Mouse (Mus musculus) cerebellum, postnatal 14 days (tissue): ENCODE measurements around the gene Tab1.

ENCODE experiments used
- DNase-seq, 2 experiments: peaks; one replicate each; pipeline ENCODE4 v3.0.0; 2021; ENCODE audit warnings: mixed read lengths in 2 of 2

Gene Tab1

DNA sequence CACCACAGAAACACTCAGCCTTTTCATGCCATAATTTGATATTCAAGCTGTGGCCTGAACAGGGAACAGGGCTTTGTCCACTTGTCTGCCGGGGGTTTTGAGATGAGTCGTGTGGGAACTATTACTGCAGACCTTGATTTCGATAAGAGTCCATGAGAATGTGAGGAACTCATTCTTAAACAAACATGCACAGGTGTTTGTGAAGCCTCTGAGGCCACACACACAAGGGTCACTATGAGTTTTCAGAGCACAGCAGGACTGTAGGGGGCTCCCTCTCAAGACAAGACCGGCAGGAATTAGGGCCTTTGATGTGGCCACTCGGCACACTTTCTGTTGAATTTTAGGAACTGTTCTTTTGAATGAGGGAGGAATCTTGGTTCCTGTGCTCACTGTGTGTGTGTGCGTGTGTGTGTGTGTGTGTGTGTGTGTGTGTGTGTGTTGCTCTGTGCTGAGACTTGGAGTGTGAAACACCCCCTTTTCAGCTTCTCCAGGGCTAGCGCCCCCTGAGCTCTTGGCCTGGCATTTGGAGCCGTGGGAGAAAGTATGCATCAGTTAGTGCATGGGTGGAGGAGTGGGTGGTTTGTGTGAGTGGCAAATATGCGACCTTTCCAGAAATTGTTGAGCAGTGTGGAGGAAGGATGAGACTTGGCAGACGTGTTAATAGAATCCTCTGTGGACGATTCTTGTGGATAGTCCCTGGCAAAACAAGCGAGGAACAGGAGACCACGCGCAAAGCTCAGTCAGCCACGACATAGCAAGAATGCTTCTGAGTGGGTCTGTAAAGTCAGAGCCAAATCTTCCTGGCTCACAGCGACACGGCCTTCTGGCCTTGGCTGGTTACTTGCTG lies 5.2 kb downstream of the Tab1 start:
- peak; percentile 44 to 57 for DNase-seq

DNA sequence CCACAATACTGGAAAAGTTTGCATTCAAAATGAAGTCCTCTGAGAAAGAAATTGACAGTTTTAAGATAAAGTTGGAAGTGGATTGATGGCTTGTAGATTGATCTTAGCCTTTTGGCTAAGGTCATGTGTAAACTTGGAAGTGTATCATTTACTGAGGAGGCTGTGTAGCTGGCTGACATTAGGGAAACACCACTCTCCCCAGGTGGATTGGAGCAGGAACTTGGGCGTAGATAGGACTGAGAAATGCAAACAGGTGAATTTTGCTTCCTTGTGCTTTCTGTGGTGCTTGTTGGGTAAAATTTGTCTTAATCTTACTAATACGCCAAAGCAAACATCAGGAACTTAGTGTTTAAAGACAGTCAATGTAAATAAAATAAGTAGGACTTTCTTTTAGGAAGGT lies 7.4 kb downstream of the Tab1 start:
- no peak for DNase-seq

GRCm38 (mm10) chr15:80140878-80141277 lies 8.0 kb downstream of the Tab1 start:
- DNase-seq, result no peak

- peak in 1 of 2 experiments; percentile 55 for DNase-seq
Observed at GRCm38 (mm10) chr15:80142130-80142529, 9.2 kb downstream of the Tab1 start.

GRCm38 (mm10) chr15:80143760-80144159 lies 10.8 kb downstream of the Tab1 start:
- no peak for DNase-seq

DNA sequence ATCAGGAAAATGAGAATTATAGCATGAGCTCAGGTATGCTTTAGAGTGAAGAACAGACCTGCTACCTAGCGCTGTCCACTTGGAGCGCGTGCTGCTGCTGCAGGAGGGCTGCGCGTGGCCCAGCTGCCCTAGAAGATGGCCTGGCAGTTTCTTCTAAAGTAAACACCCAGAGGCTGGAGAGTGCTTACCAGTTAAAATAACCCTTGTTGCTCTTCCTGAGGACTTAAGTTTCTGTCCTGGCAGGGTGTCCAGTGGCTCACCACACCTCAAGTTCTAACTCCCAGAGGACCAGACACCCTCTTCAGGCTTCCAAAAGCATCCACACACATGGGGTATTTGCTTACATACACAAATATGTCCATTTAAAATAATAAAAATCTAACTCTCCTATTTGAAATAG lies 12.5 kb downstream of the Tab1 start:
- no peak for DNase-seq

DNA sequence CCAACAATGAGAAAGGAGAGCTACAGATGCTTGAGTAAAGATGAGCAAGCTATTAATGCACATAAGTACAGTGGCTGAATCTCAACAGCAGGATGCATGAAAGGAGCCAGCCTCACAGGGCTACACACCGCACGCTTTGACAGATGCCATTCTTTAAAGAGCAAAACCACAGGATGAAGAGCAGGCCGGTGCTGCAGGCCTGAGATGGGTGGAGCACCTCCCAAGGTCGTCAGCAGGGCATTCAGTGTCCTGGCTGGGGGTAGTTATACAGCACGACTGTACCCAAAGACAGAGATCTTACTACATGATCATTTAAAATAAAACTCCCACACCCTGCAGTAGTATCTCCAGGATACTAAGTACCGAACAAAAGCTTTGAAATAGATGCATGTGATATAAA lies 13.2 kb downstream of the Tab1 start:
- DNase-seq, result no peak

GRCm38 (mm10) chr15:80147090-80147489 lies 14.2 kb downstream of the Tab1 start:
- no peak for DNase-seq

DNA sequence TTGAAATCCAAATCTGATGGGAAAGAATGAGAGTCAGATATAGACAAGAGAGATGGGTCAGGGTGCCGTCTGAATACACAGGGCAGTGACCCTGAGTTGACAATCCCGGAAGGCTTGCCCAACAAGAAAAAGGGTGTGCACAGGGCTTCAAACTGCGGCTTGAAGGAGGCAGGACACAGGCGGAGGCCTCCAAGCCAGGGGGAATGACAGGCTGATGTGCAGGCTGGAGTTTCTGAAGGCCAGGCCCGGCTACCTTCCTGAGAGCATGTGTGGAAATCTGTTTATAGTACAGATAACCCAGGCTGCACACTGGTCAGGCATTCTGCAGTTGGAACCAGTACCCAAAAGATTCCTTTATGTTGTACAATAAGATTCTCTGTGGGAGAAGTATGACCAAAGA lies 14.6 kb downstream of the Tab1 start:
- no peak for DNase-seq

DNA sequence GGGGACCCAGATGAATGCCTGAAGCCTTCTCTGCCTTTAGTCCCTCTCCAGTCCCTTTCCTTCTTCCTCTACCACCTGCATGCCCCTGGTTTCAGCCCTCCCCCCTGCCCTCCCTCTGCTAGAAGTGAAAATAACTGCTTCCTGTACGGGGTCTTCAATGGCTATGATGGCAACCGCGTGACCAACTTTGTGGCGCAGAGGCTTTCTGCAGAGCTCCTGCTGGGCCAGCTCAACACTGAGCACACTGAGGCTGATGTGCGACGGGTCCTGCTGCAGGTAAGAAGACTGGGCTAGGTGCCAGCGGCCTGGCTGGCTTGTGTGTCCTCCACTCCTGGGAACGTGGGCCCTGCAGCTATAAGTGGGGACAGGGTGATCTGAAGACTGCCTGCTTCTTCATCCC lies 15.6 kb downstream of the Tab1 start:
- no peak for DNase-seq

- DNase-seq, result no peak
Observed at GRCm38 (mm10) chr15:80149517-80149916, 16.6 kb downstream of the Tab1 start.

DNA sequence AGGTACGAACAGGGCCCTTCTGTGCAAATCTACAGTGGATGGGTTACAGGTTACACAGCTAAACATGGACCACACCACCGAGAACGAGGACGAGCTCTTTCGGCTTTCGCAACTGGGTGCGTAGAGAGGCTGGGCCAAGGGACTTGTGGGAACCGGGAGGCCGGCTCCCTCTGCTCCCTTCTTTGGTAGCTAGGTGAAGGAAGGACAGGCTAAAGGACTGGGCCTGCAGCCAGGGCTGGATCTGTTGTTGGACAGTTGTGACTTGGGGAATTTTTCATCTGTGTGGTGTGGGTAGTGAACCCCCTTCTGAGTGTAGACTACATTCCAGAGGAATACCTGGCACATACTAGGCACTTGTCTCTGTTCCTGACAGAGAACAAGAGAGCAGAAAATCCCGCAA lies 19.7 kb downstream of the Tab1 start:
- DNase-seq, result no peak

DNA sequence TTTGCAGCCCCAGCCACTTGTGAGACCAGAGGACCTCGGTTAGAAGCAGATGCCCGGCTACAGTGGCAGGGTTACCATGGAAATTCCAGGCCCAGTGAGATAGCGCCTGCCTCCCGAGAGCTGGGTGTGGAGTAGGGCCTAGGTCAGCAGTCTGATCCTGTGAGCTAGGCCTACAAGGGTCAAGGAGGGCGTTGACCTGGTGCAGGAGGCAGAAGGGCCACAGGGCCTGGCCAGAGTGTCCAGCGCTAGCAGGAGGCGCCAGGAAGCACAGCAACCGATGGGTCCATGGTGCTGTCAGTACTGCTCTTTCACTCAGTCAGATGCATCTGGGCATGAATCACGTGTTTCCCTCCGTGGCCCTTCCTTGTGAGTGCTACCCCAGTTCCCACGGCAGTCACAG lies 20.8 kb downstream of the Tab1 start:
- no peak for DNase-seq

DNA sequence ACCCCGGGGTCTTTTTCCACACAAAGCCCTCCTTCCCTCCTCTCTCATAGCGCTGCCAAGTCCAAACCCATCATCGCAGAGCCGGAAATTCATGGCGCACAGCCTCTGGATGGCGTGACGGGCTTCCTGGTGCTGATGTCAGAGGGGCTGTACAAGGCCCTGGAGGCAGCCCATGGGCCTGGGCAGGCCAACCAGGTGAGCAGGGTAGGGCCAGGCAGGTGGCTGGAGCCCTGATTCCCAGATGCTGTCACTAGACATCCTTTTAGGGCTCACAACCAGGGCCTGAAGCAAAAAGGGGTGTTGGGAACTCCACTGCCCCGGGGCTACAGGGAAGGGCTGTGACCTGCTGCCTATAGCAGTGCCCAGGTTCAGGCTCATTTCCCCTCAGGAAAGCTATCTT lies 22.8 kb downstream of the Tab1 start:
- no peak for DNase-seq

DNA sequence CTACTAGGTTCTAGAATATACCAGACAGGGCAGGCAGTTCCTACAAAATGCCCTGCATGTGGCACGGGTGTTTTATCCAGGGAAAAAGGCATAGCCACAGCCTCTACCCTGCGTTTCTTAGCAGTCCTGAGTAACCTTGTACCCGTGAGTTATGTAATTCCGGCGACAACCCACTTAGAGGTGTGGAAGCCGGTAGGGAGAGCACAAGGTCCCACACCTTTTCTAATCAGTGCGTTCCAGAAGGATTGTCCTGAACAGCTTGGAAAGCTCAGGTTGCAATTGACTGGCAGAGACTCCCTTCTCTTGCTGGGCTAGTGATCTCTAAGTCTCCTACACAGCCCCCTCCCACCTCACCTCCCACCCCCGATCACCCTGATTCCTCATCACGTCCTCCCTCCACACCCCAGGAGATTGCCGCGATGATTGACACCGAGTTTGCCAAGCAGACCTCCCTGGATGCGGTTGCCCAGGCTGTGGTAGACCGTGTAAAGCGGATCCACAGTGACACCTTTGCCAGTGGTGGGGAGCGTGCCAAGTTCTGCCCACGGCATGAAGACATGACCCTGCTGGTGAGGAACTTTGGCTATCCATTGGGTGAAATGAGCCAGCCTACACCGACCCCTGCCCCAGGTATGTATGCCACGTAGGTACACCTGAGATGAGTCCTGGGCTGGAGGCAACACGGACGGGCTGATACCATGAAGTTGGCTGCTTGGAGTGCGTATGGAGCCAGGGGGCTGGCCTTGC lies 24.4 kb downstream of the Tab1 start:
- DNase-seq, result peak; percentile 53 to 64

- DNase-seq, result peak in 1 of 2 experiments; percentile 12
Observed at GRCm38 (mm10) chr15:80158001-80158706, 25.2 kb downstream of the Tab1 start.

GRCm38 (mm10) chr15:80158707-80159090 lies 25.8 kb downstream of the Tab1 start:
- DNase-seq, result peak in 1 of 2 experiments; percentile 7

- peak in 1 of 2 experiments; percentile 12 for DNase-seq
Observed at GRCm38 (mm10) chr15:80159286-80159901, 26.5 kb downstream of the Tab1 start.

- peak in 1 of 2 experiments; percentile 25 for DNase-seq
Observed at GRCm38 (mm10) chr15:80160223-80160622, 27.3 kb downstream of the Tab1 start.

DNA sequence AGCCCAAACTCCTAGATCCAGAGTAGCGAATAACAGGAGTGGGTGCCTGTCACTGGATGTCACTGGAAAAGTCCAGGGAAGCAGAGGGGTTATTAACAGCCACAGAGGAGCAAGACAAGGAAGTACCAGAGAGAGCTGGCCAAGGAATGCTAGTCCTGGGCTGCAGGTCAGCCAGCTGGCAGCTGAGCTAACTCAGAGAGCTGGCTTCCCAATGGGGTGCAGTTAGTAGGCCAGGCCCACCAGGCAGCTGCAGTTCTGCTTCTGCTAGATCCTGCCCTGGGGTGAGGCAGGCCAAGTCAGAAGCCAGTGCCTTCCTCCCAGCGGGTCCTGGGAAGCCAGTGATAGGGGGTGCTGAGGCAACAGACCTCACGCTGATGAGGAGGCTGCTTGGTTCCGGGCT lies 27.8 kb downstream of the Tab1 start:
- DNase-seq, result peak; percentile 67 to 68

DNA sequence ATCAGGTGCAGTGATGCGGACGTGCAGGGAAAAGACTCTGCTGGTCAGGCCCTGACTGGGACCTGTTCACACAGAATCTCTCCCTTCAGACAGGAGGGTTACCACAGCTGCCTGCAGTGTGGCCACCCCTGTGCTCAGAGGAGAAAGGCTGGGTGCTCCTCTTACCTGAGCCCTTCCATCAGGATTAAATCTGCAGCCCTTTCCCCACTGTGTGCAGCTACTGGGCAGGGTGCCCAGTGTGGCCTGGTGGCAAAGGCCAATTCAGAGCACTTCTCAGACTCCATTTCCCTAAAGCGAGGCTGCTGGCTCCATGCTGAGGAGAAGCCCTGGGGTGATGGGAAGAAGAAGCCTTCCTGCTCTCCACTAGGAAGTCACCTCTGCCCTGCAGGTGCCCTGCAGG lies 28.3 kb downstream of the Tab1 start:
- DNase-seq, result peak; percentile 41 to 45

- DNase-seq, result peak; percentile 49 to 58
Observed at GRCm38 (mm10) chr15:80162401-80162964, 29.6 kb downstream of the Tab1 start.

DNA sequence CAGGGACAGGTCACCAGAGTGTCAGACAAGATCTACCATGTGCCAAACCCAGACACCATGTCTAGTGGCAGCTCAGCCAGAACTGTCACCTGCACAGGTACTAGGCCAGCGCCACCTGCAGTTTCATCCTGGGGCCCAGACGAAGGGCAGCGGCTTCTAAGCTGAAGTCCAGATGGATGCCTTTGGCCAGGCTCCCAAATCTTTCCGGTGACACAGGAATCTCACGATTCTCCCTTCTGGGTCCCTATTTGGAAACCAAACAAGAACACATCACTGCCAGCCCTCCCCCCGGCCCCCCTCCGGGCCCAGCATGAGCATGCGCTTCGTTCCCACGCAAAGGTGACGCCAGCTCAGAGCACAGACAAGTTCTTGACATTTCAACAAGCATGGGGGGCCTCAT lies 30.3 kb downstream of the Tab1 start:
- DNase-seq, result peak; percentile 99
